In the genomic region with DNA sequence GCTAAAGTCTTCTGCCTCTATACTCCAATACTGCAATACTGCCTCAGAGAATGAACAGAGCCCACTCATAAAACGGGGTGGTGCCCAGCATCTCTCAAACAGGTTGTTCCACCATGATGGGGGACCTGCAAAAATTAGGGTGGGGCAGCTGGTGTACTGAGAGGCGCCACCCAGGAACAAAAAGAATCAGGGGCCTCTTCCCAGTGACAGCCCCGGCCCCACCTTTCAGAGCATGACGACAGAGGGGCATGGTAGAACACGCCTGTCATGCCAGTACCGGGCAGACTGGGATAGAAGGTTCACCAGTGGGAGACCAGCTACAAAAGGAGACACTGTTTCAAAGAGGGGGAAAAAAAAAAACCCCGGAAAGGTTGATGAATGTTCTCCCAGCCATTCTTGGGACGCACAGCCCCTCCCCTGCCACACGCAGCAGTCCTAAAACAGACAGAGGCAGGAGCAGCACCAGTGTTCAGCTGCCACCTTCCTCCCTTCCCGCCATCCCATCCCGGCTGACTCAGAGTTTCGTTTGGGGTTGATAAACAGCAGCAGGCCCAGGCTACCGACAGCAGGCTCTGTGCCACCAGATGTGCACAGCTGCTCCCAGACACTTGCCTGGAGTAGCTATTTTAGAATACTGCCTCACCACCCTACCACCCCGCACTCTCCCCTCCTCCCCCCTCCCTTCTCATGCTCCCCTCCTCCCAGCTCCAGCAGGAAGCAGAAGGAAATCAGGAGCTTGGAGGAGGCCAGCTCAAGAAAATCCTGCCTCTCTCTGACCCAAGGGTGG, we compare ENCODE assay signal across 10 mouse cellular contexts. TPM values are rescaled to one million over a fixed set of nuclear protein-coding genes. Genes with fewer than 3 reads are reported as not detected.
DNase-seq lines count a peak whose midpoint lies in the region; ATAC-seq and TF ChIP-seq lines count a peak whose summit lies in the region.
"Had no signal": no experiment of that assay in that cellular context is flagged by ENCODE, and none has a peak within 500 bp of the region (broad histone marks: within the 10 kb centered on the region; RNA-seq: fewer than 3 reads in every experiment).

No protein-coding gene starts in this region.

- no peak for TF ChIP-seq CTCF in cerebellum, adult 2 months (IDR thresholded peaks at IDR 0.05; ENCODE audit: borderline replicate concordance, insufficient read depth, low read depth, low read length)

- H3K27ac ChIP-seq in cerebellum, adult 2 months (ENCODE audit: insufficient read depth, low read length) = peak overlapping the region; percentile 38; the same call in 1 of the 2 replicates
- H3K27ac ChIP-seq in ES-E14 (ENCODE audit: insufficient read depth, low read depth, low read length, poor library complexity, severe bottlenecking) = peak overlapping the region; percentile 92
- peak overlapping the region; percentile 89 for H3K27ac ChIP-seq in kidney, embryonic 15.5 days
- no peak overlapping the region for H3K27ac ChIP-seq in midbrain, embryonic 11.5 days (ENCODE audit: low read depth, low read length)

- H3K9me3 ChIP-seq in ES-E14 (ENCODE audit: control insufficient read depth, insufficient read depth, low read depth, low read length) = no peaks in the 10 kb centered on the region
- H3K9me3 ChIP-seq in kidney, embryonic 15.5 days (replicated peaks) = no peaks in the 10 kb centered on the region
- H3K9me3 ChIP-seq in midbrain, embryonic 11.5 days (ENCODE audit: control insufficient read depth, low read length) = no peaks in the 10 kb centered on the region

- H3K36me3 ChIP-seq in ES-E14 (ENCODE audit: control insufficient read depth, insufficient read depth, low read length, poor library complexity, severe bottlenecking) (peaks cover 22% of the 10 kb centered on the region), myocyte (ENCODE audit: control insufficient read depth, insufficient read depth) (peaks cover 26% of the 10 kb centered on the region)
- H3K36me3 ChIP-seq in kidney, embryonic 15.5 days = peaks cover 34% of the 10 kb centered on the region
- no peaks in the 10 kb centered on the region for H3K36me3 ChIP-seq in midbrain, embryonic 11.5 days (ENCODE audit: control insufficient read depth, insufficient read depth, low read length)

- peak overlapping the region; percentile 29 for H3K4me2 ChIP-seq in kidney, embryonic 15.5 days
- H3K4me2 ChIP-seq in myocyte (ENCODE audit: low read depth) = peak overlapping the region; percentile 77
- H3K4me2 ChIP-seq in midbrain, embryonic 11.5 days = no peak overlapping the region

- H3ac ChIP-seq in myocyte (ENCODE audit: control insufficient read depth, insufficient read length) = no peak overlapping the region

- TF ChIP-seq POLR2A in cerebellum, adult 2 months (IDR thresholded peaks at IDR 0.05; ENCODE audit: borderline replicate concordance, insufficient read depth, low read length) = no peak
- no peak for TF ChIP-seq POLR2A in myocyte (IDR thresholded peaks at IDR 0.05; ENCODE audit: insufficient read length, low read depth)

- H3K27me3 ChIP-seq in cerebellum, adult 2 months (ENCODE audit: control insufficient read depth, insufficient read depth, low read length) = no peaks in the 10 kb centered on the region
- H3K27me3 ChIP-seq in kidney, embryonic 15.5 days = no peaks in the 10 kb centered on the region
- no peaks in the 10 kb centered on the region for H3K27me3 ChIP-seq in myocyte (ENCODE audit: control insufficient read depth, insufficient read depth, insufficient read length)
- H3K27me3 ChIP-seq in midbrain, embryonic 11.5 days (ENCODE audit: control insufficient read depth, insufficient read depth, low read length) = no peaks in the 10 kb centered on the region

- H3K9ac ChIP-seq in ES-E14 (ENCODE audit: insufficient read depth, low read depth, low read length, poor library complexity, severe bottlenecking) = peak overlapping the region; percentile 51; the same call in 1 of the 2 replicates
- H3K9ac ChIP-seq in kidney, embryonic 15.5 days = no peak overlapping the region
- H3K9ac ChIP-seq in midbrain, embryonic 11.5 days (ENCODE audit: low read length) = no peak overlapping the region

- H3K4me3 ChIP-seq in cerebellum, adult 2 months (replicated peaks; ENCODE audit: insufficient read depth, low read depth, low read length) = peak overlapping the region; percentile 5
- H3K4me3 ChIP-seq in ES-E14 (ENCODE audit: insufficient read depth in 1 of 2, low read depth in 1 of 2, low read length in 2 of 2, poor library complexity in 1 of 2, severe bottlenecking in 1 of 2) = peak overlapping the region; percentile 1 to 24; a peak in 2 of 4 replicates
- H3K4me3 ChIP-seq in kidney, embryonic 15.5 days (replicated peaks) = no peak overlapping the region
- no peak overlapping the region for H3K4me3 ChIP-seq in myocyte
- no peak overlapping the region for H3K4me3 ChIP-seq in midbrain, embryonic 11.5 days (ENCODE audit: low read depth, low read length)

- no peak for DNase-seq in cerebellum, adult 2 months
- DNase-seq in ES-E14 (ENCODE audit: low read depth, low spot score) = no peak
- peak; percentile 87 to 93 for DNase-seq in heart, adult 18-20 months
- no peak for DNase-seq in spleen, adult 12 weeks (ENCODE audit: low spot score)
- no peak for DNase-seq in midbrain, embryonic 11.5 days (ENCODE audit: low spot score, missing footprints)

- H3K4me1 ChIP-seq in cerebellum, adult 2 months (ENCODE audit: control insufficient read depth, insufficient read depth, low read length) = peaks cover 58% of the 10 kb centered on the region
- H3K4me1 ChIP-seq in ES-E14 (ENCODE audit: control insufficient read depth in 2 of 2, insufficient read depth in 2 of 2, low read length in 2 of 2, poor library complexity in 1 of 2) = peaks cover 24 to 62% of the 10 kb centered on the region in 2 experiments
- H3K4me1 ChIP-seq in kidney, embryonic 15.5 days = peaks cover 75% of the 10 kb centered on the region
- peaks cover 2% of the 10 kb centered on the region for H3K4me1 ChIP-seq in midbrain, embryonic 11.5 days (ENCODE audit: control insufficient read depth, insufficient read depth, low read length)

- in situ Hi-C loops in ES-E14 (cut with MboI; ENCODE audit: low sequenced_read_pairs in 2 of 2, unreplicated experiment in 2 of 2) = no loop called here

- H3K79me2 ChIP-seq in myocyte (ENCODE audit: control insufficient read depth, insufficient read depth) = peaks cover 62% of the 10 kb centered on the region

- no peak for ATAC-seq in cerebellum, adult (ENCODE audit: insufficient number of reproducible peaks, low FRiP score, low TSS enrichment)
- ATAC-seq in kidney, embryonic 15.5 days (replicated peaks; ENCODE audit: low FRiP score) = 0 out of 2 replicates have a peak, but pooled peaks have one; percentile 16
- ATAC-seq in midbrain, embryonic 11.5 days (ENCODE audit: low FRiP score) = no peak

- WGBS in cerebellum, adult 2 months = 54% methylated on average over 14 of the region's 14 CpGs
- WGBS in kidney, embryonic 15.5 days = 28% methylated on average over 14 of the region's 14 CpGs
- WGBS in midbrain, embryonic 11.5 days = 66% methylated on average over 14 of the region's 14 CpGs

TF ChIP-seq in ES-E14, 5 proteins besides CTCF, POLR2A, EP300 and RAD21:
- TF ChIP-seq ZC3H11A (IDR thresholded peaks at IDR 0.05; ENCODE audit: borderline replicate concordance, low read depth, low read length) (no peak), HCFC1 (IDR thresholded peaks at IDR 0.05; ENCODE audit: borderline replicate concordance, insufficient read depth, low read length) (no peak), ZNF384 (IDR thresholded peaks at IDR 0.05; ENCODE audit: low read depth, low read length) (no peak), CHD2 (IDR thresholded peaks at IDR 0.05; ENCODE audit: low read depth, low read length) (no peak), MAFK (IDR thresholded peaks at IDR 0.05; ENCODE audit: insufficient read depth, low read depth, low read length) (no peak)

TF ChIP-seq in myocyte, 11 proteins besides CTCF, POLR2A, EP300 and RAD21 (continues in another document):
- TF ChIP-seq POLR2AphosphoS2 (IDR thresholded peaks at IDR 0.05; ENCODE audit: insufficient read length, low read depth) (no peak), SRF (IDR thresholded peaks at IDR 0.05; ENCODE audit: control insufficient read depth, insufficient read length, low read depth) (no peak), MYOG (IDR thresholded peaks at IDR 0.05; ENCODE audit: control insufficient read depth in 1 of 3, insufficient read depth in 1 of 3, insufficient read length in 2 of 3, low read depth in 2 of 3) (peak; percentile 71 to 89 (median 72)), USF1 (IDR thresholded peaks at IDR 0.05; ENCODE audit: low read depth) (no peak)

RNA-seq across cellular contexts. Expression of a gene that starts 9.8 kb away (rescaled TPM):
- polyA plus RNA-seq in cerebellum, adult 2 months (2012; rRNA removed) = 127 and 162 TPM in 2 replicates
- total RNA-seq in ES-E14 (2012; rRNA removed) = 97.6 and 101 TPM in 2 replicates
- 100 to 1,000 TPM; 208 to 239 TPM for total RNA-seq in heart, adult 18-20 months (2021)
- 107 and 121 TPM in 2 replicates for polyA plus RNA-seq in kidney, embryonic 15.5 days (2015; fragmentation: Nextera tagmentation; extraction: Ambion mirVana)
- 161 TPM for polyA plus RNA-seq in myocyte (2012; fragmentation: generic; extraction: Trizol)
- 23.5 and 25.2 TPM in 2 replicates for polyA plus RNA-seq in midbrain, embryonic 11.5 days (2014; fragmentation: Nextera tagmentation; extraction: Ambion mirVana)

RNA-seq across cellular contexts. Expression of a gene that starts 26.9 kb away (rescaled TPM):
- polyA plus RNA-seq in cerebellum, adult 2 months (2012; rRNA removed) = 17.6 and 19.6 TPM in 2 replicates
- total RNA-seq in ES-E14 (2012; rRNA removed) = 39.0 and 44.3 TPM in 2 replicates
- 10 to 100 TPM; 13.2 to 15.2 TPM for total RNA-seq in heart, adult 18-20 months (2021)
- polyA plus RNA-seq in kidney, embryonic 15.5 days (2015; fragmentation: Nextera tagmentation; extraction: Ambion mirVana) = 59.0 and 67.2 TPM in 2 replicates
- 115 TPM for polyA plus RNA-seq in myocyte (2012; fragmentation: generic; extraction: Trizol)
- polyA plus RNA-seq in midbrain, embryonic 11.5 days (2014; fragmentation: Nextera tagmentation; extraction: Ambion mirVana) = 19.3 and 19.7 TPM in 2 replicates

RNA-seq across cellular contexts. Expression of a gene that starts 27.7 kb away (rescaled TPM):
- polyA plus RNA-seq in cerebellum, adult 2 months (2012; rRNA removed) = 8.0 and 8.6 TPM in 2 replicates
- 73.3 and 102 TPM in 2 replicates for total RNA-seq in ES-E14 (2012; rRNA removed)
- 1 to 10 TPM; 7.2 to 7.4 TPM for total RNA-seq in heart, adult 18-20 months (2021)
- 130 and 139 TPM in 2 replicates for polyA plus RNA-seq in kidney, embryonic 15.5 days (2015; fragmentation: Nextera tagmentation; extraction: Ambion mirVana)
- 162 TPM for polyA plus RNA-seq in myocyte (2012; fragmentation: generic; extraction: Trizol)
- 33.0 and 36.2 TPM in 2 replicates for polyA plus RNA-seq in midbrain, embryonic 11.5 days (2014; fragmentation: Nextera tagmentation; extraction: Ambion mirVana)

RNA-seq across cellular contexts. Expression of a gene that starts 31.9 kb away (rescaled TPM):
- 105 and 107 TPM in 2 replicates for polyA plus RNA-seq in cerebellum, adult 2 months (2012; rRNA removed)
- 21.4 and 34.2 TPM in 2 replicates for total RNA-seq in ES-E14 (2012; rRNA removed)
- 1 to 10 TPM; 1.8 to 1.9 TPM for total RNA-seq in heart, adult 18-20 months (2021)
- 15.0 and 19.6 TPM in 2 replicates for polyA plus RNA-seq in kidney, embryonic 15.5 days (2015; fragmentation: Nextera tagmentation; extraction: Ambion mirVana)
- 1.0 TPM for polyA plus RNA-seq in myocyte (2012; fragmentation: generic; extraction: Trizol)
- polyA plus RNA-seq in midbrain, embryonic 11.5 days (2014; fragmentation: Nextera tagmentation; extraction: Ambion mirVana) = 16.4 TPM in 2 replicates

RNA-seq across cellular contexts. Expression of a gene that starts 53.6 kb away (rescaled TPM):
- polyA plus RNA-seq in cerebellum, adult 2 months (2012; rRNA removed) = not detected in 2 replicates
- total RNA-seq in ES-E14 (2012; rRNA removed) = 1.6 and 2.9 TPM in 2 replicates
- total RNA-seq in heart, adult 18-20 months (2021) = not detected
- polyA plus RNA-seq in kidney, embryonic 15.5 days (2015; fragmentation: Nextera tagmentation; extraction: Ambion mirVana) = not detected in 2 replicates
- not detected for polyA plus RNA-seq in myocyte (2012; fragmentation: generic; extraction: Trizol)
- 0.68 and 0.79 TPM in 2 replicates for polyA plus RNA-seq in midbrain, embryonic 11.5 days (2014; fragmentation: Nextera tagmentation; extraction: Ambion mirVana)
- polyA plus RNA-seq: frontal cortex, adult 2 months; neural tube, embryonic 14.5 days had no signal

Comparison
In these comparisons a context has a peak if more than half of its experiments do, and no peak if none do; other contexts are left out.
1. DNase-seq: peak in heart, adult 18-20 months (2 of 2); none in cerebellum, adult 2 months (0 of 2), ES-E14 (single experiment), spleen, adult 12 weeks (single experiment) and midbrain, embryonic 11.5 days (single experiment).
2. H3K4me3 ChIP-seq: peak in cerebellum, adult 2 months (single experiment) and ES-E14 (2 of 2); none in kidney, embryonic 15.5 days (single experiment), myocyte (single experiment) and midbrain, embryonic 11.5 days (single experiment).